ENCODE assay signal across 7 mouse cellular contexts in genomic region chr6:108828234-108828868, GRCm38 (mm10). TPM values are rescaled to one million over a fixed set of nuclear protein-coding genes. Genes with fewer than 3 reads are reported as not detected.
A peak's percentile ranks its signal among the peaks of the same experiment; 100 is the strongest.
DNase-seq lines count a peak whose midpoint lies in the region; ATAC-seq lines count a peak whose summit lies in the region.

TSS of gene Edem1 (plus strand) at chr6:108828641.

- H3K27ac ChIP-seq in intestine, embryonic 16.5 days (ENCODE audit: low read length) = peak within 1 kb of the TSS; percentile 87
- H3K27ac ChIP-seq in midbrain, embryonic 11.5 days (ENCODE audit: low read depth, low read length) = peak within 1 kb of the TSS; percentile 65

- DNase-seq in adrenal gland, adult 8-10 months = peak; percentile 99
- peak; percentile 98 for DNase-seq in embryo, embryonic 9.5 days (ENCODE audit: extremely low spot score)
- DNase-seq in gastrocnemius, postnatal 4 days (ENCODE audit: low spot score in 2 of 2) = peak; percentile 99
- DNase-seq in left cerebral cortex, postnatal 36 days (ENCODE audit: low spot score in 2 of 2) = peak; percentile 92 to 96
- DNase-seq in midbrain, embryonic 11.5 days (ENCODE audit: low spot score, missing footprints) = peak; percentile 100
- peak; percentile 97 for DNase-seq in skeletal muscle tissue, adult 2 months (ENCODE audit: low read depth, low spot score)

- 0% methylated on average over 67 of the region's 67 CpGs for WGBS in intestine, embryonic 16.5 days
- WGBS in midbrain, embryonic 11.5 days = under 1% methylated on average over 60 of the region's 67 CpGs

- intact Hi-C loops in left cerebral cortex, postnatal 36 days (cut with DNase I) = loop anchor here (2.0 kb wide), 1 partner anchor 46 kb away; the partner anchor contains the start of gene Arl8b

- H3K9ac ChIP-seq in intestine, embryonic 16.5 days (ENCODE audit: low read depth, low read length) = peak within 1 kb of the TSS; percentile 95
- peak within 1 kb of the TSS; percentile 91 for H3K9ac ChIP-seq in midbrain, embryonic 11.5 days (ENCODE audit: low read length)

- no peaks in the 10 kb centered on the region for H3K36me3 ChIP-seq in intestine, embryonic 16.5 days (ENCODE audit: control insufficient read depth, insufficient read depth, low read length)
- peaks cover 2% of the 10 kb centered on the region; the same call in 1 of the 2 replicates for H3K36me3 ChIP-seq in midbrain, embryonic 11.5 days (ENCODE audit: control insufficient read depth, insufficient read depth, low read length)

- H3K4me1 ChIP-seq in intestine, embryonic 16.5 days (ENCODE audit: control insufficient read depth, insufficient read depth, low read length) = peaks cover 19% of the 10 kb centered on the region
- H3K4me1 ChIP-seq in midbrain, embryonic 11.5 days (ENCODE audit: control insufficient read depth, insufficient read depth, low read length) = peaks cover 15% of the 10 kb centered on the region

- no peaks in the 10 kb centered on the region for H3K27me3 ChIP-seq in intestine, embryonic 16.5 days (replicated peaks; ENCODE audit: control insufficient read depth, insufficient read depth, low read length)
- no peaks in the 10 kb centered on the region for H3K27me3 ChIP-seq in midbrain, embryonic 11.5 days (ENCODE audit: control insufficient read depth, insufficient read depth, low read length)

- peak within 1 kb of the TSS; percentile 98 for H3K4me3 ChIP-seq in intestine, embryonic 16.5 days (ENCODE audit: low read length)
- peak within 1 kb of the TSS; percentile 86 for H3K4me3 ChIP-seq in midbrain, embryonic 11.5 days (ENCODE audit: low read depth, low read length)

- H3K9me3 ChIP-seq in intestine, embryonic 16.5 days (ENCODE audit: control insufficient read depth, low read length) = no peaks in the 10 kb centered on the region
- no peaks in the 10 kb centered on the region for H3K9me3 ChIP-seq in midbrain, embryonic 11.5 days (ENCODE audit: control insufficient read depth, low read length)

- peak within 1 kb of the TSS; percentile 81 for H3K4me2 ChIP-seq in intestine, embryonic 16.5 days (ENCODE audit: low read depth, low read length)
- H3K4me2 ChIP-seq in midbrain, embryonic 11.5 days = peak within 1 kb of the TSS; percentile 91

- peak; percentile 99 for ATAC-seq in intestine, embryonic 16.5 days
- ATAC-seq in midbrain, embryonic 11.5 days (ENCODE audit: low FRiP score) = peak; percentile 99

RNA-seq across cellular contexts. Expression of gene Edem1, which starts in this region (rescaled TPM):
- 10 to 100 TPM; 47.9 to 57.0 (median 51.4) TPM for total RNA-seq in adrenal gland, adult 8-10 months (2022)
- total RNA-seq in gastrocnemius, postnatal 4 days (2021) = 10 to 100 TPM; 24.3 to 27.1 TPM
- 28.9 and 42.9 TPM in 2 replicates for polyA plus RNA-seq in intestine, embryonic 16.5 days (2015; fragmentation: Nextera tagmentation; extraction: Ambion mirVana)
- 10 to 100 TPM; 17.5 to 17.6 TPM for total RNA-seq in left cerebral cortex, postnatal 36 days (2021)
- 20.5 and 21.7 TPM in 2 replicates for polyA plus RNA-seq in midbrain, embryonic 11.5 days (2014; fragmentation: Nextera tagmentation; extraction: Ambion mirVana)

Comparison
In these comparisons a context has a peak if more than half of its experiments do, and no peak if none do; other contexts are left out.
1. Peak in every context shown above with its lines: DNase-seq, ATAC-seq, H3K4me3 ChIP-seq and H3K27ac ChIP-seq.